11 mouse cellular contexts compared by ENCODE assay signal in genomic region chr11:96396772-96397626, GRCm38 (mm10). TPM values are rescaled to one million over a fixed set of nuclear protein-coding genes. Genes with fewer than 3 reads are reported as not detected.
A peak's percentile ranks its signal among the peaks of the same experiment; 100 is the strongest.
DNase-seq lines count a peak whose midpoint lies in the region; ATAC-seq and TF ChIP-seq lines count a peak whose summit lies in the region.
"Had no signal": no experiment of that assay in that cellular context is flagged by ENCODE, and none has a peak within 500 bp of the region (broad histone marks: within the 10 kb centered on the region; RNA-seq: fewer than 3 reads in every experiment).

No protein-coding gene starts in this region.

- TF ChIP-seq EP300 in liver, postnatal 0 days (IDR thresholded peaks at IDR 0.05; ENCODE audit: low read depth) = no peak

- no peak overlapping the region for H3K4me2 ChIP-seq in forebrain, embryonic 11.5 days (ENCODE audit: low read depth, low read length, severe bottlenecking)
- H3K4me2 ChIP-seq in forebrain, embryonic 15.5 days (replicated peaks) = no peak overlapping the region
- H3K4me2 ChIP-seq in liver, embryonic 11.5 days = no peak overlapping the region
- H3K4me2 ChIP-seq in liver, postnatal 0 days (ENCODE audit: low read depth, low read length) = no peak overlapping the region
- no peak overlapping the region; the same call in 1 of the 2 replicates for H3K4me2 ChIP-seq in intestine, embryonic 15.5 days (replicated peaks)
- H3K4me2 ChIP-seq in neural tube, embryonic 13.5 days = no peak overlapping the region

- peak; percentile 58 for DNase-seq in forebrain, embryonic 11.5 days (ENCODE audit: low spot score)
- peak; percentile 51 for DNase-seq in liver, embryonic 11.5 days (ENCODE audit: low spot score)
- DNase-seq in liver, postnatal 0 days = no peak
- no peak for DNase-seq in urinary bladder, postnatal 36 days (ENCODE audit: low spot score in 2 of 2)
- DNase-seq: cerebellum, postnatal 10 days; heart, adult 11 months had no signal

- H3K4me1 ChIP-seq in forebrain, embryonic 11.5 days (replicated peaks; ENCODE audit: control insufficient read depth, insufficient read depth, low read length) = no peaks in the 10 kb centered on the region; the same call in 1 of the 2 replicates
- H3K4me1 ChIP-seq in forebrain, embryonic 15.5 days = no peaks in the 10 kb centered on the region
- peaks cover 12% of the 10 kb centered on the region; the same call in 1 of the 2 replicates for H3K4me1 ChIP-seq in liver, embryonic 11.5 days (replicated peaks; ENCODE audit: control insufficient read depth, insufficient read depth, low read length)
- no peaks in the 10 kb centered on the region for H3K4me1 ChIP-seq in liver, postnatal 0 days (ENCODE audit: insufficient read depth)
- H3K4me1 ChIP-seq in intestine, embryonic 15.5 days (replicated peaks) = peaks cover 18% of the 10 kb centered on the region
- H3K4me1 ChIP-seq in neural tube, embryonic 13.5 days (replicated peaks) = peaks cover 21% of the 10 kb centered on the region

- TF ChIP-seq CTCF in liver, postnatal 0 days (IDR thresholded peaks at IDR 0.05; ENCODE audit: low read depth) = no peak

- 11% methylated on average over 15 of the region's 15 CpGs for WGBS in forebrain, embryonic 11.5 days
- 15% methylated on average over 15 of the region's 15 CpGs for WGBS in forebrain, embryonic 15.5 days
- WGBS in liver, embryonic 11.5 days = 25% methylated on average over 15 of the region's 15 CpGs
- 36% methylated on average over 15 of the region's 15 CpGs for WGBS in liver, postnatal 0 days (ENCODE audit: insufficient replicate concordance)
- 14% methylated on average over 15 of the region's 15 CpGs for WGBS in intestine, embryonic 15.5 days
- WGBS in neural tube, embryonic 13.5 days = 15% methylated on average over 15 of the region's 15 CpGs

- no peak overlapping the region for H3K4me3 ChIP-seq in forebrain, embryonic 11.5 days (ENCODE audit: low read depth, low read length)
- no peak overlapping the region for H3K4me3 ChIP-seq in forebrain, embryonic 15.5 days
- no peak overlapping the region for H3K4me3 ChIP-seq in liver, embryonic 11.5 days (ENCODE audit: low read depth, low read length)
- no peak overlapping the region for H3K4me3 ChIP-seq in liver, postnatal 0 days (ENCODE audit: low read depth, low read length)
- no peak overlapping the region for H3K4me3 ChIP-seq in intestine, embryonic 15.5 days (replicated peaks)
- H3K4me3 ChIP-seq in neural tube, embryonic 13.5 days = no peak overlapping the region

- H3K9ac ChIP-seq in forebrain, embryonic 11.5 days (ENCODE audit: low read length) = 0 out of 2 replicates have a peak overlapping the region, but pooled peaks have one; percentile 2
- H3K9ac ChIP-seq in forebrain, embryonic 15.5 days (replicated peaks) = no peak overlapping the region
- H3K9ac ChIP-seq in liver, embryonic 11.5 days (ENCODE audit: low read depth, low read length) = no peak overlapping the region
- no peak overlapping the region for H3K9ac ChIP-seq in liver, postnatal 0 days (replicated peaks)
- H3K9ac ChIP-seq in intestine, embryonic 15.5 days = no peak overlapping the region
- no peak overlapping the region for H3K9ac ChIP-seq in neural tube, embryonic 13.5 days
- H3K9ac ChIP-seq: liver, embryonic 14.5 days had no signal

- H3K36me3 ChIP-seq in forebrain, embryonic 11.5 days (ENCODE audit: control insufficient read depth, insufficient read depth, low read length) = no peaks in the 10 kb centered on the region
- H3K36me3 ChIP-seq in forebrain, embryonic 15.5 days = no peaks in the 10 kb centered on the region
- no peaks in the 10 kb centered on the region for H3K36me3 ChIP-seq in liver, embryonic 11.5 days (ENCODE audit: control insufficient read depth, insufficient read depth, low read length)
- no peaks in the 10 kb centered on the region for H3K36me3 ChIP-seq in liver, postnatal 0 days (replicated peaks; ENCODE audit: insufficient read depth, low read length)
- H3K36me3 ChIP-seq in intestine, embryonic 15.5 days = no peaks in the 10 kb centered on the region
- no peaks in the 10 kb centered on the region for H3K36me3 ChIP-seq in neural tube, embryonic 13.5 days

- no peaks in the 10 kb centered on the region for H3K9me3 ChIP-seq in forebrain, embryonic 11.5 days (ENCODE audit: control insufficient read depth, low read length)
- H3K9me3 ChIP-seq in forebrain, embryonic 15.5 days = no peaks in the 10 kb centered on the region
- no peaks in the 10 kb centered on the region for H3K9me3 ChIP-seq in liver, embryonic 11.5 days (ENCODE audit: control insufficient read depth, low read length)
- H3K9me3 ChIP-seq in liver, postnatal 0 days (ENCODE audit: low read length) = no peaks in the 10 kb centered on the region
- no peaks in the 10 kb centered on the region for H3K9me3 ChIP-seq in intestine, embryonic 15.5 days
- H3K9me3 ChIP-seq in neural tube, embryonic 13.5 days = no peaks in the 10 kb centered on the region

- ATAC-seq in forebrain, embryonic 11.5 days (replicated peaks; ENCODE audit: low FRiP score) = no peak
- ATAC-seq in forebrain, embryonic 15.5 days (replicated peaks) = no peak
- ATAC-seq in liver, embryonic 11.5 days (replicated peaks; ENCODE audit: low FRiP score) = no peak
- ATAC-seq in liver, postnatal 0 days = no peak
- ATAC-seq in intestine, embryonic 15.5 days = peak; percentile 75
- no peak for ATAC-seq in neural tube, embryonic 13.5 days (ENCODE audit: low read depth)
- ATAC-seq in frontal cortex, adult (ENCODE audit: low TSS enrichment) = no peak

- no peak overlapping the region for H3K27ac ChIP-seq in forebrain, embryonic 11.5 days (ENCODE audit: low read depth, low read length)
- H3K27ac ChIP-seq in forebrain, embryonic 15.5 days (replicated peaks) = no peak overlapping the region
- peak overlapping the region; percentile 25; the same call in 1 of the 2 replicates for H3K27ac ChIP-seq in liver, embryonic 11.5 days (ENCODE audit: low read depth, low read length)
- H3K27ac ChIP-seq in liver, postnatal 0 days (ENCODE audit: low read depth) = no peak overlapping the region
- peak overlapping the region; percentile 33; the same call in 1 of the 2 replicates for H3K27ac ChIP-seq in intestine, embryonic 15.5 days
- H3K27ac ChIP-seq in neural tube, embryonic 13.5 days (replicated peaks) = 0 out of 2 replicates have a peak overlapping the region, but pooled peaks have one; percentile 13
- H3K27ac ChIP-seq: liver, embryonic 14.5 days had no signal

- peaks cover 2% of the 10 kb centered on the region; the same call in 1 of the 2 replicates for H3K27me3 ChIP-seq in forebrain, embryonic 11.5 days (ENCODE audit: control insufficient read depth, insufficient read depth, low read length)
- H3K27me3 ChIP-seq in forebrain, embryonic 15.5 days = no peaks in the 10 kb centered on the region; the same call in 1 of the 2 replicates
- peaks cover 12% of the 10 kb centered on the region for H3K27me3 ChIP-seq in liver, embryonic 11.5 days (replicated peaks; ENCODE audit: control insufficient read depth, insufficient read depth, low read length)
- H3K27me3 ChIP-seq in liver, postnatal 0 days (ENCODE audit: insufficient read depth, low read length) = peaks cover 4% of the 10 kb centered on the region; the same call in 1 of the 2 replicates
- H3K27me3 ChIP-seq in intestine, embryonic 15.5 days (replicated peaks) = no peaks in the 10 kb centered on the region
- no peaks in the 10 kb centered on the region for H3K27me3 ChIP-seq in neural tube, embryonic 13.5 days

RNA-seq across cellular contexts. Expression of gene Hoxb1, which starts 31.4 kb away (rescaled TPM):
- not detected in 2 replicates for polyA plus RNA-seq in forebrain, embryonic 11.5 days (2014; fragmentation: Nextera tagmentation; extraction: Ambion mirVana)
- polyA plus RNA-seq in forebrain, embryonic 15.5 days (2015; fragmentation: Nextera tagmentation; extraction: Ambion mirVana) = not detected in 2 replicates
- 0.73 and 0.85 TPM in 2 replicates for polyA plus RNA-seq in liver, embryonic 11.5 days (2014; fragmentation: Nextera tagmentation; extraction: Ambion mirVana)
- not detected in 2 replicates for polyA plus RNA-seq in liver, postnatal 0 days (2015; fragmentation: Nextera tagmentation; extraction: Ambion mirVana)
- 0.30 TPM in 1 of 2 replicates, not detected in the other for polyA plus RNA-seq in intestine, embryonic 15.5 days (2015; fragmentation: Nextera tagmentation; extraction: Ambion mirVana)
- polyA plus RNA-seq in neural tube, embryonic 13.5 days (2015; fragmentation: Nextera tagmentation; extraction: Ambion mirVana) = 1.2 and 1.6 TPM in 2 replicates

RNA-seq across cellular contexts. Expression of gene Hoxb2, which starts 46.7 kb away (rescaled TPM):
- polyA plus RNA-seq in forebrain, embryonic 11.5 days (2014; fragmentation: Nextera tagmentation; extraction: Ambion mirVana) = 0.12 TPM in 1 of 2 replicates, not detected in the other
- polyA plus RNA-seq in forebrain, embryonic 15.5 days (2015; fragmentation: Nextera tagmentation; extraction: Ambion mirVana) = not detected in 2 replicates
- 11.2 and 11.3 TPM in 2 replicates for polyA plus RNA-seq in liver, embryonic 11.5 days (2014; fragmentation: Nextera tagmentation; extraction: Ambion mirVana)
- polyA plus RNA-seq in liver, postnatal 0 days (2015; fragmentation: Nextera tagmentation; extraction: Ambion mirVana) = 0.67 and 1.1 TPM in 2 replicates
- polyA plus RNA-seq in intestine, embryonic 15.5 days (2015; fragmentation: Nextera tagmentation; extraction: Ambion mirVana) = 17.7 and 19.8 TPM in 2 replicates
- 63.0 and 67.1 TPM in 2 replicates for polyA plus RNA-seq in neural tube, embryonic 13.5 days (2015; fragmentation: Nextera tagmentation; extraction: Ambion mirVana)

Comparison
In these comparisons a context has a peak if more than half of its experiments do, and no peak if none do; other contexts are left out.
1. DNase-seq: peak in forebrain, embryonic 11.5 days (single experiment) and liver, embryonic 11.5 days (single experiment); none in liver, postnatal 0 days (single experiment) and urinary bladder, postnatal 36 days (0 of 2).
2. H3K27ac ChIP-seq: peak in liver, embryonic 11.5 days (single experiment), intestine, embryonic 15.5 days (single experiment) and neural tube, embryonic 13.5 days (single experiment); none in forebrain, embryonic 11.5 days (single experiment), forebrain, embryonic 15.5 days (single experiment) and liver, postnatal 0 days (single experiment).